Mouse (Mus musculus) forebrain, postnatal 0 days (tissue): Measurements from ENCODE around the gene Rnf145. TPM values are rescaled to one million over a fixed set of nuclear protein-coding genes. Genes with fewer than 3 reads are reported as not detected.

Source experiments
- ATAC-seq: fragments of 200-750 bp; cut with Nextera tagmentation; 2 replicates; pipeline ENCODE4 v1.8.0; 2017; ENCODE audit warnings: mild to moderate bottlenecking, moderate library complexity
- DNase-seq: peaks from one replicate; pipeline ENCODE4 v3.0.0-alpha.2; 2015
- H3K27ac ChIP-seq: fragments of 300-500 bp; sonication (generic); 2 replicates; pipeline ENCODE4 v1.5.1; 2014; ENCODE audit warnings: low read depth, mild to moderate bottlenecking, antibody characterized with exemption, low read length, moderate library complexity, mixed read lengths
- H3K27me3 ChIP-seq: fragments of 300-500 bp; sonication (generic); 2 replicates; pipeline ENCODE4 v1.6.1; 2014; ENCODE audit warnings: mild to moderate bottlenecking, low read length, mixed read lengths; ENCODE audit not compliant: insufficient read depth
- H3K36me3 ChIP-seq: fragments of 300-500 bp; sonication (generic); 2 replicates; pipeline ENCODE4 v1.6.1; 2014; ENCODE audit warnings: mild to moderate bottlenecking, moderate library complexity; ENCODE audit not compliant: insufficient read depth
- H3K4me1 ChIP-seq: fragments of 300-500 bp; sonication (generic); 2 replicates; pipeline ENCODE4 v1.6.1; 2014; ENCODE audit warnings: antibody characterized with exemption; ENCODE audit not compliant: insufficient read depth
- H3K4me2 ChIP-seq: fragments of 300-500 bp; sonication (generic); 2 replicates; pipeline ENCODE4 v1.6.1; 2014; ENCODE audit warnings: low read depth, mild to moderate bottlenecking, moderate library complexity
- H3K4me3 ChIP-seq: fragments of 300-500 bp; sonication (generic); 2 replicates; pipeline ENCODE4 v1.5.1; 2014; ENCODE audit warnings: low read depth, low read length, mixed read lengths
- H3K9ac ChIP-seq: fragments of 300-500 bp; sonication (generic); 2 replicates; pipeline ENCODE4 v1.6.1; 2014; ENCODE audit warnings: mild to moderate bottlenecking
- H3K9me3 ChIP-seq: fragments of 300-500 bp; sonication (generic); 2 replicates; pipeline ENCODE4 v1.6.1; 2016; ENCODE audit warnings: low read length
- CTCF ChIP-seq: sonication (generic); IDR thresholded peaks from 2 replicates; pipeline ENCODE4 v1.5.1; 2016; ENCODE audit warnings: antibody characterized with exemption, control low read depth, low read depth
- WGBS: fragments of 180-500 bp; shearing (Covaris S2); extraction: QIAGEN DNeasy Blood & Tissue Kit; methylation state at CpG from one replicate; pipeline ENCODE4 v1.1.7; 2014; 5-methylcytosine and 5-hydroxymethylcytosine counted together
- polyA plus RNA-seq: library from polyadenylated mRNA; unstranded; fragments of >200 nt; fragmentation: Nextera tagmentation; extraction: Ambion mirVana; gene quantifications from 2 replicates; pipeline ENCODE4 v1.2.1, GENCODE M21; 2015
- total RNA-seq: library from RNA; depleted of rRNA; stranded (reverse); fragments of >200 nt; gene quantifications from 2 replicates; pipeline ENCODE4 v1.2.3, GENCODE M21; 2014

Rnf145 gene
- total and polyA plus RNA-seq, 2 experiments from 2014 or later, result 97.4 to 100 TPM

GRCm38 (mm10) chr11:44530382-44530781, 11.6 kb downstream of the Rnf145 start:
- 58% methylated on average over 8 of the region's 8 CpGs for WGBS
- TF ChIP-seq CTCF, result no peak
- no peak for DNase-seq

GRCm38 (mm10) chr11:44530867-44531266, 12.1 kb downstream of the Rnf145 start:
- Histone ChIP-seq H3K4me3 (no peak overlapping the region), H3K36me3 (peaks cover 41% of the 10 kb centered on the region), H3K9ac (no peak overlapping the region), H3K9me3 (no peaks in the 10 kb centered on the region), H3K4me2 (no peak overlapping the region), H3K27ac (no peak overlapping the region), H3K4me1 (no peaks in the 10 kb centered on the region), H3K27me3 (no peaks in the 10 kb centered on the region)
- ATAC-seq, result no peak
- WGBS, result 84% methylated on average over 11 of the region's 11 CpGs
- no peak for DNase-seq
- no peak for TF ChIP-seq CTCF

More at GRCm38 (mm10) chr11:44530382-44530781, 11.6 kb downstream of the Rnf145 start:
- Histone ChIP-seq H3K9ac (no peak overlapping the region), H3K27me3 (no peaks in the 10 kb centered on the region), H3K27ac (no peak overlapping the region), H3K36me3 (peaks cover 41% of the 10 kb centered on the region), H3K4me2 (no peak overlapping the region), H3K4me1 (no peaks in the 10 kb centered on the region), H3K4me3 (no peak overlapping the region), H3K9me3 (no peaks in the 10 kb centered on the region)
- no peak for ATAC-seq

GRCm38 (mm10) chr11:44531617-44532016, 12.9 kb downstream of the Rnf145 start:
- Histone ChIP-seq H3K4me2 (no peak overlapping the region), H3K36me3 (peaks cover 37% of the 10 kb centered on the region), H3K9ac (no peak overlapping the region), H3K27ac (no peak overlapping the region), H3K9me3 (no peaks in the 10 kb centered on the region), H3K27me3 (no peaks in the 10 kb centered on the region), H3K4me3 (no peak overlapping the region), H3K4me1 (no peaks in the 10 kb centered on the region)
- 97% methylated on average over 4 of the region's 4 CpGs for WGBS
- DNase-seq (no peak), ATAC-seq (no peak)
- no peak for TF ChIP-seq CTCF

- DNase-seq, result no peak
Measured at GRCm38 (mm10) chr11:44532846-44533781, 14.3 kb downstream of the Rnf145 start.

GRCm38 (mm10) chr11:44534999-44535750, 16.4 kb downstream of the Rnf145 start:
- DNase-seq, result no peak
- WGBS, result 89% methylated on average over 12 of the region's 12 CpGs
- Histone ChIP-seq H3K4me3 (no peak overlapping the region), H3K27me3 (no peaks in the 10 kb centered on the region), H3K36me3 (peaks cover 37% of the 10 kb centered on the region), H3K9ac (no peak overlapping the region), H3K4me2 (no peak overlapping the region), H3K4me1 (no peaks in the 10 kb centered on the region), H3K9me3 (no peaks in the 10 kb centered on the region), H3K27ac (no peak overlapping the region)
- ATAC-seq, result no peak
- TF ChIP-seq CTCF, result no peak

More at GRCm38 (mm10) chr11:44532846-44533781, 14.3 kb downstream of the Rnf145 start:
- no peaks in the 10 kb centered on the region for H3K9me3 ChIP-seq
- no peaks in the 10 kb centered on the region for H3K27me3 ChIP-seq
- no peak overlapping the region for H3K27ac ChIP-seq
- H3K36me3 ChIP-seq, result peaks cover 40% of the 10 kb centered on the region
- H3K9ac ChIP-seq, result no peak overlapping the region
- ATAC-seq, result no peak
- TF ChIP-seq CTCF, result no peak
- H3K4me1 ChIP-seq, result no peaks in the 10 kb centered on the region
- H3K4me3 ChIP-seq, result no peak overlapping the region
- 90% methylated on average over 17 of the region's 17 CpGs for WGBS
- H3K4me2 ChIP-seq, result no peak overlapping the region

- peaks cover 34% of the 10 kb centered on the region for H3K36me3 ChIP-seq
- no peak for DNase-seq
Measured at GRCm38 (mm10) chr11:44537403-44537802, 18.6 kb downstream of the Rnf145 start.

GRCm38 (mm10) chr11:44538101-44538500, 19.3 kb downstream of the Rnf145 start:
- Histone ChIP-seq H3K4me2 (no peak overlapping the region), H3K9ac (no peak overlapping the region), H3K4me3 (no peak overlapping the region), H3K27me3 (no peaks in the 10 kb centered on the region), H3K9me3 (no peaks in the 10 kb centered on the region), H3K27ac (no peak overlapping the region), H3K36me3 (peaks cover 27% of the 10 kb centered on the region), H3K4me1 (no peaks in the 10 kb centered on the region)
- ATAC-seq (no peak), DNase-seq (no peak)
- TF ChIP-seq CTCF, result no peak
- WGBS, result 88% methylated on average over 3 of the region's 3 CpGs

More at GRCm38 (mm10) chr11:44537403-44537802, 18.6 kb downstream of the Rnf145 start:
- H3K9ac ChIP-seq, result no peak overlapping the region
- no peak overlapping the region for H3K27ac ChIP-seq
- no peak for ATAC-seq
- H3K27me3 ChIP-seq, result no peaks in the 10 kb centered on the region
- TF ChIP-seq CTCF, result no peak
- 79% methylated on average over 7 of the region's 7 CpGs for WGBS
- no peaks in the 10 kb centered on the region for H3K4me1 ChIP-seq
- no peak overlapping the region for H3K4me3 ChIP-seq
- H3K4me2 ChIP-seq, result no peak overlapping the region
- no peaks in the 10 kb centered on the region for H3K9me3 ChIP-seq
